Mouse (Mus musculus): ENCODE measurements around the gene Adamts17. TPM values are rescaled to one million over a fixed set of nuclear protein-coding genes. Genes with fewer than 3 reads are reported as not detected.

Adamts17 gene
- polyA plus RNA-seq, 1 experiment: 6.8 TPM

GRCm38 (mm10) chr7:67032616-67033015 is 193.1 kb downstream of the Adamts17 start:
- no peaks in the 10 kb centered on the region for H3K27me3 ChIP-seq (ENCODE audit: control insufficient read depth, insufficient read depth, low read length)
- TF ChIP-seq CTCF (IDR thresholded peaks at IDR 0.05; ENCODE audit: control insufficient read depth, insufficient read depth, insufficient replicate concordance, low read depth, low read length) (no peak), POLR2A (IDR thresholded peaks at IDR 0.05; ENCODE audit: control insufficient read depth, low read depth, low read length) (no peak)
- H3K36me3 ChIP-seq (ENCODE audit: control insufficient read depth, insufficient read depth, low read length): no peaks in the 10 kb centered on the region
- H3K4me1 ChIP-seq (ENCODE audit: control insufficient read depth, insufficient read depth, low read length): no peaks in the 10 kb centered on the region
- no peak overlapping the region for H3K27ac ChIP-seq (ENCODE audit: control insufficient read depth, insufficient read depth, low read depth, low read length)
- H3K4me3 ChIP-seq (ENCODE audit: control insufficient read depth, low read depth, low read length): no peak overlapping the region

GRCm38 (mm10) chr7:67034369-67034768 is 194.8 kb downstream of the Adamts17 start:
- Histone ChIP-seq H3K36me3 (ENCODE audit: control insufficient read depth, insufficient read depth, low read length) (no peaks in the 10 kb centered on the region), H3K4me3 (ENCODE audit: control insufficient read depth, low read depth, low read length) (no peak overlapping the region), H3K27ac (ENCODE audit: control insufficient read depth, insufficient read depth, low read depth, low read length) (no peak overlapping the region), H3K4me1 (ENCODE audit: control insufficient read depth, insufficient read depth, low read length) (no peaks in the 10 kb centered on the region), H3K27me3 (ENCODE audit: control insufficient read depth, insufficient read depth, low read length) (no peaks in the 10 kb centered on the region)
- TF ChIP-seq POLR2A (IDR thresholded peaks at IDR 0.05; ENCODE audit: control insufficient read depth, low read depth, low read length) (no peak), CTCF (IDR thresholded peaks at IDR 0.05; ENCODE audit: control insufficient read depth, insufficient read depth, insufficient replicate concordance, low read depth, low read length) (no peak)

- H3K27me3 ChIP-seq (ENCODE audit: control insufficient read depth, insufficient read depth, low read length): no peaks in the 10 kb centered on the region
- H3K4me3 ChIP-seq (ENCODE audit: control insufficient read depth, low read depth, low read length): no peak overlapping the region
- no peaks in the 10 kb centered on the region for H3K4me1 ChIP-seq (ENCODE audit: control insufficient read depth, insufficient read depth, low read length)
- H3K27ac ChIP-seq (ENCODE audit: control insufficient read depth, insufficient read depth, low read depth, low read length): no peak overlapping the region
- no peak for TF ChIP-seq POLR2A (IDR thresholded peaks at IDR 0.05; ENCODE audit: control insufficient read depth, low read depth, low read length)
- no peak for TF ChIP-seq CTCF (IDR thresholded peaks at IDR 0.05; ENCODE audit: control insufficient read depth, insufficient read depth, insufficient replicate concordance, low read depth, low read length)
- H3K36me3 ChIP-seq (ENCODE audit: control insufficient read depth, insufficient read depth, low read length): no peaks in the 10 kb centered on the region
Measured at GRCm38 (mm10) chr7:67035246-67035645, 195.7 kb downstream of the Adamts17 start.

- H3K27ac ChIP-seq (ENCODE audit: control insufficient read depth, insufficient read depth, low read depth, low read length): no peak overlapping the region
- H3K36me3 ChIP-seq (ENCODE audit: control insufficient read depth, insufficient read depth, low read length): no peaks in the 10 kb centered on the region
- TF ChIP-seq POLR2A (IDR thresholded peaks at IDR 0.05; ENCODE audit: control insufficient read depth, low read depth, low read length) (no peak), CTCF (IDR thresholded peaks at IDR 0.05; ENCODE audit: control insufficient read depth, insufficient read depth, insufficient replicate concordance, low read depth, low read length) (no peak)
- H3K4me3 ChIP-seq (ENCODE audit: control insufficient read depth, low read depth, low read length): no peak overlapping the region
- no peaks in the 10 kb centered on the region for H3K27me3 ChIP-seq (ENCODE audit: control insufficient read depth, insufficient read depth, low read length)
- H3K4me1 ChIP-seq (ENCODE audit: control insufficient read depth, insufficient read depth, low read length): no peaks in the 10 kb centered on the region
Measured at GRCm38 (mm10) chr7:67035661-67036060, 196.1 kb downstream of the Adamts17 start.

- no peaks in the 10 kb centered on the region for H3K27me3 ChIP-seq (ENCODE audit: control insufficient read depth, insufficient read depth, low read length)
- H3K4me1 ChIP-seq (ENCODE audit: control insufficient read depth, insufficient read depth, low read length): no peaks in the 10 kb centered on the region
- no peak overlapping the region for H3K27ac ChIP-seq (ENCODE audit: control insufficient read depth, insufficient read depth, low read depth, low read length)
- H3K36me3 ChIP-seq (ENCODE audit: control insufficient read depth, insufficient read depth, low read length): no peaks in the 10 kb centered on the region
- TF ChIP-seq POLR2A (IDR thresholded peaks at IDR 0.05; ENCODE audit: control insufficient read depth, low read depth, low read length) (no peak), CTCF (IDR thresholded peaks at IDR 0.05; ENCODE audit: control insufficient read depth, insufficient read depth, insufficient replicate concordance, low read depth, low read length) (no peak)
- H3K4me3 ChIP-seq (ENCODE audit: control insufficient read depth, low read depth, low read length): no peak overlapping the region
Measured at GRCm38 (mm10) chr7:67036502-67037485, 197.3 kb downstream of the Adamts17 start.

GRCm38 (mm10) chr7:67037726-67038520 is 198.4 kb downstream of the Adamts17 start:
- Histone ChIP-seq H3K27ac (ENCODE audit: control insufficient read depth, insufficient read depth, low read depth, low read length) (no peak overlapping the region), H3K4me1 (ENCODE audit: control insufficient read depth, insufficient read depth, low read length) (no peaks in the 10 kb centered on the region), H3K27me3 (ENCODE audit: control insufficient read depth, insufficient read depth, low read length) (no peaks in the 10 kb centered on the region), H3K4me3 (ENCODE audit: control insufficient read depth, low read depth, low read length) (no peak overlapping the region), H3K36me3 (ENCODE audit: control insufficient read depth, insufficient read depth, low read length) (no peaks in the 10 kb centered on the region)
- TF ChIP-seq POLR2A (IDR thresholded peaks at IDR 0.05; ENCODE audit: control insufficient read depth, low read depth, low read length) (no peak), CTCF (IDR thresholded peaks at IDR 0.05; ENCODE audit: control insufficient read depth, insufficient read depth, insufficient replicate concordance, low read depth, low read length) (no peak)

- no peaks in the 10 kb centered on the region for H3K4me1 ChIP-seq (ENCODE audit: control insufficient read depth, insufficient read depth, low read length)
Measured at GRCm38 (mm10) chr7:67039143-67039542, 199.6 kb downstream of the Adamts17 start.

More at GRCm38 (mm10) chr7:67039143-67039542, 199.6 kb downstream of the Adamts17 start:
- no peaks in the 10 kb centered on the region for H3K36me3 ChIP-seq (ENCODE audit: control insufficient read depth, insufficient read depth, low read length)
- H3K27ac ChIP-seq (ENCODE audit: control insufficient read depth, insufficient read depth, low read depth, low read length): no peak overlapping the region
- H3K4me3 ChIP-seq (ENCODE audit: control insufficient read depth, low read depth, low read length): no peak overlapping the region
- no peaks in the 10 kb centered on the region for H3K27me3 ChIP-seq (ENCODE audit: control insufficient read depth, insufficient read depth, low read length)
- TF ChIP-seq CTCF (IDR thresholded peaks at IDR 0.05; ENCODE audit: control insufficient read depth, insufficient read depth, insufficient replicate concordance, low read depth, low read length) (no peak), POLR2A (IDR thresholded peaks at IDR 0.05; ENCODE audit: control insufficient read depth, low read depth, low read length) (no peak)
